Mouse (Mus musculus): ENCODE measurements around the gene Ankrd39. TPM values are rescaled to one million over a fixed set of nuclear protein-coding genes. Genes with fewer than 3 reads are reported as not detected.
"Not testable (repeated sequence)": the region's sequence is repeated elsewhere in the genome, so short reads cannot be mapped to it uniquely, and the experiment has no call there.

Ankrd39 gene
- polyA plus RNA-seq, 1 experiment from 2014 or later: 13.1 TPM

- H3K9ac ChIP-seq (ENCODE audit: low read depth, low read length): no peak overlapping the region
- DNase-seq (ENCODE audit: low spot score) (no peak), ATAC-seq (ENCODE audit: low FRiP score) (no peak)
- H3K27me3 ChIP-seq (ENCODE audit: control insufficient read depth, insufficient read depth, low read length): no peaks in the 10 kb centered on the region
- no peaks in the 10 kb centered on the region; the same call in 1 of the 2 replicates for H3K36me3 ChIP-seq (ENCODE audit: control insufficient read depth, insufficient read depth, low read length)
- no peaks in the 10 kb centered on the region for H3K9me3 ChIP-seq (ENCODE audit: control insufficient read depth, low read length)
- H3K4me2 ChIP-seq (replicated peaks; ENCODE audit: low read depth, low read length): no peak overlapping the region
- no peak overlapping the region for H3K4me3 ChIP-seq (ENCODE audit: low read depth, low read length)
- no peaks in the 10 kb centered on the region for H3K4me1 ChIP-seq (replicated peaks; ENCODE audit: control insufficient read depth, insufficient read depth, low read length)
- 92% methylated on average over 12 of the region's 12 CpGs for WGBS
- no peak overlapping the region for H3K27ac ChIP-seq (ENCODE audit: low read depth, low read length)
These were observed 6.4 kb downstream of the Ankrd39 start for GRCm38 (mm10) chr1:36540807-36541206.

- H3K4me2 ChIP-seq (replicated peaks; ENCODE audit: low read depth, low read length): no peak overlapping the region
- no peaks in the 10 kb centered on the region for H3K27me3 ChIP-seq (ENCODE audit: control insufficient read depth, insufficient read depth, low read length)
- no peaks in the 10 kb centered on the region; the same call in 1 of the 2 replicates for H3K36me3 ChIP-seq (ENCODE audit: control insufficient read depth, insufficient read depth, low read length)
- H3K4me3 ChIP-seq (ENCODE audit: low read depth, low read length): no peak overlapping the region
- H3K9ac ChIP-seq (ENCODE audit: low read depth, low read length): no peak overlapping the region
- H3K27ac ChIP-seq (ENCODE audit: low read depth, low read length): no peak overlapping the region
- ATAC-seq (ENCODE audit: low FRiP score): no peak
- 90% methylated on average over 11 of the region's 11 CpGs for WGBS
- no peaks in the 10 kb centered on the region for H3K4me1 ChIP-seq (replicated peaks; ENCODE audit: control insufficient read depth, insufficient read depth, low read length)
- H3K9me3 ChIP-seq (ENCODE audit: control insufficient read depth, low read length): no peaks in the 10 kb centered on the region
- DNase-seq (ENCODE audit: low spot score): no peak
These were observed 7.1 kb downstream of the Ankrd39 start for GRCm38 (mm10) chr1:36540132-36540531.

GRCm38 (mm10) chr1:36539186-36539585, 8.1 kb downstream of the Ankrd39 start, which contains the start of gene Gm42417:
TSS of gene Gm42417 (minus strand) at chr1:36539429.
- Histone ChIP-seq H3K4me1 (replicated peaks; ENCODE audit: control insufficient read depth, insufficient read depth, low read length) (no peaks in the 10 kb centered on the region), H3K9ac (ENCODE audit: low read depth, low read length) (no peak within 1 kb of the TSS), H3K9me3 (ENCODE audit: control insufficient read depth, low read length) (no peaks in the 10 kb centered on the region), H3K36me3 (ENCODE audit: control insufficient read depth, insufficient read depth, low read length) (no peaks in the 10 kb centered on the region; the same call in 1 of the 2 replicates), H3K27me3 (ENCODE audit: control insufficient read depth, insufficient read depth, low read length) (no peaks in the 10 kb centered on the region), H3K27ac (ENCODE audit: low read depth, low read length) (no peak within 1 kb of the TSS), H3K4me3 (ENCODE audit: low read depth, low read length) (no peak within 1 kb of the TSS), H3K4me2 (replicated peaks; ENCODE audit: low read depth, low read length) (no peak within 1 kb of the TSS)
- no peak for DNase-seq (ENCODE audit: low spot score)
- 45% methylated on average over 9 of the region's 9 CpGs for WGBS
- ATAC-seq (ENCODE audit: low FRiP score): no peak

DNA sequence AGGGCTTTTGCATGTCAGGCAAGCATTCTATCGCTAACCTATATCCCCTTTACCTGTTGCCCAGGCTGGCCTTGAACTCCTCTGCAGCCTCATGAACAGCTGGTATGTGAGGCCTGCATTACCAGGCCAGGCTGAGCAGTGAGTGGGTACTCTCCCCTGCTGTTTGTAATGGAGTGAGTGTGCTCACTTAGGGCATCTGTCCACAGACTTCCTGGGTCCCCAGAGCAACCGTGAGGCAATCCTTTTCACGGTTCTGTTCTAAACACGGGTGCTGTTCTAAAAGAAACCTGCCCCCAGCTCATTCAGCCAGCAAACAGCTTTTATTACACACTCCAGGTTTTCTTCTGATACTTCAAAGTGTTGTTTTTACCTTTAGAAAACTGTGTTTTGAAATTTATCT, 8.5 kb downstream of the Ankrd39 start:
- no peak for DNase-seq (ENCODE audit: low spot score)
- no peaks in the 10 kb centered on the region for H3K4me1 ChIP-seq (replicated peaks; ENCODE audit: control insufficient read depth, insufficient read depth, low read length)
- no peaks in the 10 kb centered on the region for H3K9me3 ChIP-seq (ENCODE audit: control insufficient read depth, low read length)
- H3K4me3 ChIP-seq (ENCODE audit: low read depth, low read length): no peak overlapping the region
- H3K4me2 ChIP-seq (replicated peaks; ENCODE audit: low read depth, low read length): no peak overlapping the region
- 88% methylated on average over 4 of the region's 4 CpGs for WGBS
- no peaks in the 10 kb centered on the region; the same call in 1 of the 2 replicates for H3K36me3 ChIP-seq (ENCODE audit: control insufficient read depth, insufficient read depth, low read length)
- H3K9ac ChIP-seq (ENCODE audit: low read depth, low read length): no peak overlapping the region
- no peak for ATAC-seq (ENCODE audit: low FRiP score)
- no peaks in the 10 kb centered on the region for H3K27me3 ChIP-seq (ENCODE audit: control insufficient read depth, insufficient read depth, low read length)
- H3K27ac ChIP-seq (ENCODE audit: low read depth, low read length): no peak overlapping the region

GRCm38 (mm10) chr1:36536783-36537182, 10.5 kb downstream of the Ankrd39 start, which contains the start of gene Ankrd23:
TSS of gene Ankrd23 (minus strand) at chr1:36536883.
- H3K4me3 ChIP-seq (ENCODE audit: low read depth, low read length); H3K4me1 ChIP-seq (replicated peaks; ENCODE audit: control insufficient read depth, insufficient read depth, low read length); H3K36me3 ChIP-seq (ENCODE audit: control insufficient read depth, insufficient read depth, low read length); H3K4me2 ChIP-seq (replicated peaks; ENCODE audit: low read depth, low read length); ATAC-seq (ENCODE audit: low FRiP score); H3K27ac ChIP-seq (ENCODE audit: low read depth, low read length); H3K27me3 ChIP-seq (ENCODE audit: control insufficient read depth, insufficient read depth, low read length); DNase-seq (ENCODE audit: low spot score); H3K9ac ChIP-seq (ENCODE audit: low read depth, low read length); H3K9me3 ChIP-seq (ENCODE audit: control insufficient read depth, low read length): not testable (repeated sequence)
- 93% methylated on average over 9 of the region's 9 CpGs for WGBS

DNA sequence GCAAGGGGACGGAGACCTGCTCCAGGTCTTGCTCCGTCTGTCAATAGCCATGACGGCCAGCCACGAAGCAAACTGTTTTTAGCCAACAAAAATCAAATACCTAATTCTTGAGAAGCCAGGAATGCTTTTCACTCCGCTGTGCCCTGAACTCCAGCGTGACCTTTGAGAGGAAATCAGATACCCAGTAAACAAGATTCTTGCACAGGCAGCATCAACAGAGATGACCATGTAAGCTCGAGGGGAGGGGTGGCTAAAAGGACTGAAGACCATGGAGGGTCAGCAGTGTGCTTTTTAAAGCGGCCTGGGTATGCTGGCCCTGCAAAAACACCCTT, 10.9 kb downstream of the Ankrd39 start:
- no peak overlapping the region for H3K27ac ChIP-seq (ENCODE audit: low read depth, low read length)
- H3K4me3 ChIP-seq (ENCODE audit: low read depth, low read length): no peak overlapping the region
- DNase-seq (ENCODE audit: low spot score) (no peak), ATAC-seq (ENCODE audit: low FRiP score) (no peak)
- 72% methylated on average over 8 of the region's 8 CpGs for WGBS
- no peaks in the 10 kb centered on the region for H3K36me3 ChIP-seq (ENCODE audit: control insufficient read depth, insufficient read depth, low read length)
- H3K9me3 ChIP-seq (ENCODE audit: control insufficient read depth, low read length): no peaks in the 10 kb centered on the region
- H3K27me3 ChIP-seq (ENCODE audit: control insufficient read depth, insufficient read depth, low read length): no peaks in the 10 kb centered on the region
- H3K9ac ChIP-seq (ENCODE audit: low read depth, low read length): no peak overlapping the region
- no peak overlapping the region for H3K4me2 ChIP-seq (replicated peaks; ENCODE audit: low read depth, low read length)
- no peaks in the 10 kb centered on the region for H3K4me1 ChIP-seq (replicated peaks; ENCODE audit: control insufficient read depth, insufficient read depth, low read length)

DNA sequence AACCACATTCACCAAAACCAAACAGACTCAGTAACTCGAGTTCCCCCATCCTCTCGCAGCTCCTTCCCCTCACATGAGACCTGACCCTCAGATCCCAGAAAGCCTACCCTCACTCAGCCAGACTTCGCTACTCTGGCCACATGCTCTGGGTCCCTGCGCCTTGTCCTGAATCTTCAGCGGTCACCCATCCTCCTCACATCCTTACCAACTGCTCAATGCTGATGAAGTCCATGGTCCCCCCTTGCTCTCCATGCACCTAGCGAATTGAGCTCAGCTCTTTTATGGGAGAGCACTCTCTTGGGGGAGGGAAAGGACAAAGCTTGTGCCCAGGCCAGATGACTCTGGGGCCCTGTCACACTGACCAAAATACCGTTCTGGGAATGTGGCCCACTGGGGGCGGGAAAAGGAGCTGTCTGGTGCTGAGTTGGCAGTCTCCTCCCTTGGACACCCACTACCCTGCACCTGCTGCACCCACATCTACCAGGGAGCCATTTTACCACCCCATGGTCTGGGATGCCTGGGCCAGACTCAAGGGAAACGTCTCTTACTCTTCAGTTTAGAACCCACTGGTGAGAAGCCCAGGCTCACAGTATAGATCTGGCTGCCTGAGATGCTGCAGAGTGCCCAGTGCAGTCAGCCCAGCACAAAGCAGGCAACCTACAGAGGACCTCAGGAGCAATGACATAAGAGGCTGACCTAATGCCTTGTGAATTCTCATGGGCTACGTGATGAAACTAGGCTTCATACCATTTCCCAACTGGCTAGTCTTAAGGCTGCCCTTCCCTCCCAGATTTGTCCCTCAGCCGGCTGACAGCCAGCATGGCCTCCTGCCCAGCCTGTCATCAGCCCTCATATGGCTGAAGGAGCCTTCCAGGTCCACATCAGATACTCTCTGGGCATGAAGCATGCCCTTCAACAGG, 11.5 kb downstream of the Ankrd39 start:
- Histone ChIP-seq H3K9ac (ENCODE audit: low read depth, low read length) (no peak overlapping the region), H3K27me3 (ENCODE audit: control insufficient read depth, insufficient read depth, low read length) (no peaks in the 10 kb centered on the region), H3K4me1 (replicated peaks; ENCODE audit: control insufficient read depth, insufficient read depth, low read length) (no peaks in the 10 kb centered on the region), H3K36me3 (ENCODE audit: control insufficient read depth, insufficient read depth, low read length) (no peaks in the 10 kb centered on the region), H3K4me3 (ENCODE audit: low read depth, low read length) (no peak overlapping the region), H3K9me3 (ENCODE audit: control insufficient read depth, low read length) (no peaks in the 10 kb centered on the region), H3K4me2 (replicated peaks; ENCODE audit: low read depth, low read length) (no peak overlapping the region), H3K27ac (ENCODE audit: low read depth, low read length) (no peak overlapping the region)
- DNase-seq (ENCODE audit: low spot score) (no peak), ATAC-seq (ENCODE audit: low FRiP score) (no peak)
- 84% methylated on average over 11 of the region's 11 CpGs for WGBS

DNA sequence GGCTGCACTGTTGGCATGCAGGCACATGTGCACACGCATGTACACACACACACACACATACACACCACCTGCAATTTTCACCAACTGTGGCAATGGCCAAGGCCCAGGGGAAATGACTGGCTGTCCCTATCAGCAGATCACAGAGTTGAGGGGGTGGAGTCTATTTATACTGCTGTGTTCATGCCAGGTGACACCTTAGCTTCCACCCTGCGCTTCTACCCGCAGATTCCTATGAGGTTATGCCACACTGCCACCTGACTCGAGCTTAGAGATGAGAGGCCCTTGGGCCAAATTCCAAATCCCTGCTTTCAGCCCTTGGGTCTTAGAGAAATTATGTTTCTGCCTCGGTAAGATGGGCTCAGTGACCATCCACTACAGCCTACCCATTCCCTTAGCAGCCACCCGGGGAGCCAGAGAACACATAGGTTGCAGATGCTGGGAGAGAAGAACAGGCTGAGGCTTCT, 12.6 kb downstream of the Ankrd39 start:
- Histone ChIP-seq H3K27ac (ENCODE audit: low read depth, low read length) (no peak overlapping the region), H3K4me3 (ENCODE audit: low read depth, low read length) (no peak overlapping the region), H3K4me1 (replicated peaks; ENCODE audit: control insufficient read depth, insufficient read depth, low read length) (no peaks in the 10 kb centered on the region), H3K9ac (ENCODE audit: low read depth, low read length) (no peak overlapping the region), H3K9me3 (ENCODE audit: control insufficient read depth, low read length) (no peaks in the 10 kb centered on the region), H3K4me2 (replicated peaks; ENCODE audit: low read depth, low read length) (no peak overlapping the region), H3K36me3 (ENCODE audit: control insufficient read depth, insufficient read depth, low read length) (no peaks in the 10 kb centered on the region), H3K27me3 (ENCODE audit: control insufficient read depth, insufficient read depth, low read length) (no peaks in the 10 kb centered on the region)
- DNase-seq (ENCODE audit: low spot score) (no peak), ATAC-seq (ENCODE audit: low FRiP score) (no peak)
- WGBS: 87% methylated on average over 6 of the region's 6 CpGs

DNA sequence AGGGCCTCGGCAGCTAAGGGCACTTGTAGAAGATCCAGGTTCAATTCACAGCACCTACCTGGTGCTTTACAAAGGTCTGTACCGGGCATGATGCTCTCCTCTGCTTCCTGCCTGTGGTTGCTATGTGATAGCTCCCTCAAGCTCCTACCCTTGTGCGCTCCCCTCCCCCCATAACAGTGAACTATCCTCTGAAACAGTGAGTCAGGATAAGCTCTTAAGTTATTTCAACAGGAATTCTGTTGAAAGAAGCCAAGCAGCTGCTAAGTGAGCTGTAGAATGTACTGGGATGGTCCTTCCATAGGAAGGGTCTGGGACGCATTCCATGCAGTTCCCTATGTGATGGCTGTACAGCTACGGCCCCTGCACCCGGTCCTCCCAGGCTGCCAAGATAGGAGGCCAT, 13.7 kb downstream of the Ankrd39 start:
- Histone ChIP-seq H3K36me3 (ENCODE audit: control insufficient read depth, insufficient read depth, low read length) (no peaks in the 10 kb centered on the region), H3K27me3 (ENCODE audit: control insufficient read depth, insufficient read depth, low read length) (no peaks in the 10 kb centered on the region), H3K27ac (ENCODE audit: low read depth, low read length) (no peak overlapping the region), H3K9ac (ENCODE audit: low read depth, low read length) (no peak overlapping the region), H3K4me3 (ENCODE audit: low read depth, low read length) (no peak overlapping the region), H3K9me3 (ENCODE audit: control insufficient read depth, low read length) (no peaks in the 10 kb centered on the region), H3K4me1 (replicated peaks; ENCODE audit: control insufficient read depth, insufficient read depth, low read length) (no peaks in the 10 kb centered on the region), H3K4me2 (replicated peaks; ENCODE audit: low read depth, low read length) (no peak overlapping the region)
- DNase-seq (ENCODE audit: low spot score) (no peak), ATAC-seq (ENCODE audit: low FRiP score) (no peak)
- 88% methylated on average over 6 of the region's 6 CpGs for WGBS

Measured in hindbrain, embryonic 11.5 days (tissue).